Comparison of ENCODE assay signal across 8 mouse cellular contexts in the genomic region with DNA sequence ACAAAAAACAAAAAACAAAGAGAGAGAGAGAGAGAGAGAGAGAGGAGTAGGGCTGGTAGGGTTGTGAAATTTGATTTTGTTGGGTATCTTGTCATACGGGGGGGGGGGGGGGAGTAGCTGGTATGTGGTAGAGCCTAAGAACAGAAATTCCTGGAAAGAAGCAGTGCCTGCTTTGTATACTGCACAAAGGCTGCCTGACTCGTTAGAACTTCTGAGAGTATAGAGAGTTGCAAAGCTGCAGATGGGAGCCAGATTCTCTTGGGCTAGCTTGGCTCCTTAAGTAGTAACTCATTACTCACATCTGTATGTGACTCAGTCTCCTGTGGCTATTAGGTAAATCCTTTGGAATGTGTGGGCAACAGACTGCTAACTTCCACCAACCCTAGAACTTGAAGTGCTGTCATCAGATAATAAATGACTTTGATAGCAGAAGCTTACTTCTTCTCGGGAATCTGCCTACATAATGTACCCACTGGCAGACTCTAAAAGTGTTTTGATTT. TPM values are rescaled to one million over a fixed set of nuclear protein-coding genes. Genes with fewer than 3 reads are reported as not detected.
A peak's percentile ranks its signal among the peaks of the same experiment; 100 is the strongest.
DNase-seq lines count a peak whose midpoint lies in the region; ATAC-seq and TF ChIP-seq lines count a peak whose summit lies in the region.

Gene Med15, minus strand, starts transcription at position 51 of the 500 bp plus-strand sequence.

- no peaks in the 10 kb centered on the region for H3K4me1 ChIP-seq in kidney, adult 2 months (ENCODE audit: control insufficient read depth, insufficient read depth, low read length)
- no peaks in the 10 kb centered on the region for H3K4me1 ChIP-seq in forebrain, embryonic 13.5 days
- no peaks in the 10 kb centered on the region; the same call in 1 of the 2 replicates for H3K4me1 ChIP-seq in hindbrain, embryonic 10.5 days (replicated peaks)
- no peaks in the 10 kb centered on the region for H3K4me1 ChIP-seq in liver, embryonic 12.5 days
- no peaks in the 10 kb centered on the region for H3K4me1 ChIP-seq in stomach, embryonic 16.5 days (ENCODE audit: control insufficient read depth, insufficient read depth, low read length)

- no peaks in the 10 kb centered on the region for H3K9me3 ChIP-seq in forebrain, embryonic 13.5 days (replicated peaks)
- no peaks in the 10 kb centered on the region for H3K9me3 ChIP-seq in hindbrain, embryonic 10.5 days
- H3K9me3 ChIP-seq in liver, embryonic 12.5 days (replicated peaks), result no peaks in the 10 kb centered on the region
- H3K9me3 ChIP-seq in stomach, embryonic 16.5 days (replicated peaks; ENCODE audit: control insufficient read depth, low read length), result no peaks in the 10 kb centered on the region

- H3K27ac ChIP-seq in kidney, adult 2 months (ENCODE audit: insufficient read depth, low read depth, low read length), result no peak within 1 kb of the TSS
- no peak within 1 kb of the TSS for H3K27ac ChIP-seq in forebrain, embryonic 13.5 days
- no peak within 1 kb of the TSS for H3K27ac ChIP-seq in hindbrain, embryonic 10.5 days
- no peak within 1 kb of the TSS for H3K27ac ChIP-seq in liver, embryonic 12.5 days
- H3K27ac ChIP-seq in stomach, embryonic 16.5 days (ENCODE audit: low read length), result no peak within 1 kb of the TSS

- H3K4me2 ChIP-seq in forebrain, embryonic 13.5 days, result no peak within 1 kb of the TSS
- no peak within 1 kb of the TSS for H3K4me2 ChIP-seq in liver, embryonic 12.5 days
- no peak within 1 kb of the TSS for H3K4me2 ChIP-seq in stomach, embryonic 16.5 days (ENCODE audit: low read depth, low read length)

- no peaks in the 10 kb centered on the region for H3K27me3 ChIP-seq in kidney, adult 2 months (replicated peaks; ENCODE audit: control insufficient read depth, insufficient read depth, low read length)
- peaks cover 17% of the 10 kb centered on the region for H3K27me3 ChIP-seq in forebrain, embryonic 13.5 days
- H3K27me3 ChIP-seq in hindbrain, embryonic 10.5 days (ENCODE audit: insufficient read depth, poor library complexity, severe bottlenecking), result peaks cover 19% of the 10 kb centered on the region; the same call in 1 of the 2 replicates
- peaks cover 59% of the 10 kb centered on the region for H3K27me3 ChIP-seq in liver, embryonic 12.5 days (replicated peaks)
- no peaks in the 10 kb centered on the region for H3K27me3 ChIP-seq in stomach, embryonic 16.5 days (ENCODE audit: control insufficient read depth, insufficient read depth, low read length)

- H3K4me3 ChIP-seq in kidney, adult 2 months (ENCODE audit: insufficient read depth, low read depth, low read length), result no peak within 1 kb of the TSS
- no peak within 1 kb of the TSS for H3K4me3 ChIP-seq in forebrain, embryonic 13.5 days
- no peak within 1 kb of the TSS for H3K4me3 ChIP-seq in hindbrain, embryonic 10.5 days
- no peak within 1 kb of the TSS for H3K4me3 ChIP-seq in liver, embryonic 12.5 days
- no peak within 1 kb of the TSS for H3K4me3 ChIP-seq in stomach, embryonic 16.5 days (replicated peaks; ENCODE audit: low read length)

- H3K36me3 ChIP-seq in kidney, adult 2 months (ENCODE audit: control insufficient read depth, insufficient read depth, low read length), result no peaks in the 10 kb centered on the region
- H3K36me3 ChIP-seq in forebrain, embryonic 13.5 days (ENCODE audit: poor library complexity, severe bottlenecking), result no peaks in the 10 kb centered on the region
- H3K36me3 ChIP-seq in hindbrain, embryonic 10.5 days, result no peaks in the 10 kb centered on the region
- no peaks in the 10 kb centered on the region for H3K36me3 ChIP-seq in liver, embryonic 12.5 days
- H3K36me3 ChIP-seq in stomach, embryonic 16.5 days (ENCODE audit: control insufficient read depth, insufficient read depth, low read length), result no peaks in the 10 kb centered on the region

- 25% methylated on average over 3 of the region's 3 CpGs for WGBS in kidney, adult 2 months
- 40% methylated on average over 3 of the region's 3 CpGs for WGBS in forebrain, embryonic 13.5 days
- WGBS in hindbrain, embryonic 10.5 days, result 53% methylated on average over 3 of the region's 3 CpGs
- 25% methylated on average over 3 of the region's 3 CpGs for WGBS in liver, embryonic 12.5 days (ENCODE audit: insufficient replicate concordance)
- 21% methylated on average over 3 of the region's 3 CpGs for WGBS in stomach, embryonic 16.5 days

- TF ChIP-seq CTCF in kidney, adult 2 months (conservative IDR thresholded peaks at IDR 0.05; ENCODE audit: insufficient read depth, insufficient read length, low read depth, low read length), result no peak

- TF ChIP-seq POLR2A in kidney, adult 2 months (IDR thresholded peaks at IDR 0.05; ENCODE audit: low read depth, low read length), result no peak

- no peak for DNase-seq in kidney, adult 2 months
- no peak for DNase-seq in kidney, postnatal 10 days
- no peak for DNase-seq in hindbrain, embryonic 10.5 days (ENCODE audit: low spot score)
- no peak for DNase-seq in right cerebral cortex, postnatal 14 days

- no peak within 1 kb of the TSS for H3K9ac ChIP-seq in forebrain, embryonic 13.5 days
- H3K9ac ChIP-seq in liver, embryonic 12.5 days, result no peak within 1 kb of the TSS
- no peak within 1 kb of the TSS for H3K9ac ChIP-seq in stomach, embryonic 16.5 days (ENCODE audit: low read length)

- ATAC-seq in activated CD4-positive, CD25-positive, alpha-beta regulatory T cell, adult 4 months, result no peak
- no peak for ATAC-seq in forebrain, embryonic 13.5 days
- no peak for ATAC-seq in liver, embryonic 12.5 days
- ATAC-seq in stomach, embryonic 16.5 days (ENCODE audit: insufficient read depth, low FRiP score), result 0 out of 2 replicates have a peak, but pooled peaks have one; percentile 25

RNA-seq across cellular contexts. Expression of gene Med15, which starts in this region (rescaled TPM):
- 48.6 and 54.3 TPM in 2 replicates for polyA plus RNA-seq in kidney, adult 2 months (2012; rRNA removed)
- 10 to 100 TPM; 66.5 to 89.2 TPM for polyA plus RNA-seq in activated CD4-positive, CD25-positive, alpha-beta regulatory T cell, adult 4 months (2017; shearing (Covaris generic))
- 42.0 and 45.2 TPM in 2 replicates for polyA plus RNA-seq in forebrain, embryonic 13.5 days (2015; fragmentation: Nextera tagmentation; extraction: Ambion mirVana)
- polyA plus RNA-seq in hindbrain, embryonic 10.5 days (2016; fragmentation: Nextera tagmentation; extraction: Ambion mirVana), result 46.8 and 54.2 TPM in 2 replicates
- polyA plus RNA-seq in liver, embryonic 12.5 days (2016; fragmentation: Nextera tagmentation; extraction: Ambion mirVana), result 24.2 and 25.2 TPM in 2 replicates
- 39.2 and 42.5 TPM in 2 replicates for polyA plus RNA-seq in stomach, embryonic 16.5 days (2015; fragmentation: Nextera tagmentation; extraction: Ambion mirVana)
